Mouse (Mus musculus) megakaryocyte, embryonic 14.5 days (primary cell): Measurements from ENCODE around the gene Banp. TPM values are rescaled to one million over a fixed set of nuclear protein-coding genes. Genes with fewer than 3 reads are reported as not detected.

Experiments
- H3K27me3 ChIP-seq: replicated peaks from 2 replicates; pipeline ENCODE3; 2012; ENCODE audit warnings: inconsistent platforms
- H3K36me3 ChIP-seq: replicated peaks from 2 replicates; pipeline ENCODE3; 2012; ENCODE audit warnings: low read length, inconsistent platforms, mixed read lengths
- H3K4me1 ChIP-seq: 2 replicates; pipeline ENCODE4 v1.6.1; 2012; ENCODE audit warnings: inconsistent platforms
- H3K4me3 ChIP-seq: replicated peaks from 2 replicates; pipeline ENCODE3; 2012; ENCODE audit warnings: moderate library complexity, mild to moderate bottlenecking, inconsistent platforms
- H3K9me3 ChIP-seq: 2 replicates; pipeline ENCODE4 v1.6.1; 2012; ENCODE audit warnings: inconsistent platforms
- FLI1 ChIP-seq: IDR thresholded peaks from 2 replicates; pipeline ENCODE4 v1.6.1; 2012; ENCODE audit warnings: low read length, inconsistent platforms, mixed read lengths
- GATA1 ChIP-seq: IDR thresholded peaks from 3 replicates; pipeline ENCODE4 v1.6.1; 2012; ENCODE audit warnings: mixed read lengths, low read length, inconsistent platforms, borderline replicate concordance
- polyA plus RNA-seq: library from polyadenylated mRNA; stranded (reverse); fragments of >175 nt; gene quantifications from 2 replicates; pipeline ENCODE4 v1.2.3, GENCODE M21; 2012; ENCODE audit warnings: low replicate concordance; ENCODE audit not compliant: insufficient read depth

The Banp gene
- polyA plus RNA-seq, 1 experiment, result 47.5 TPM

DNA sequence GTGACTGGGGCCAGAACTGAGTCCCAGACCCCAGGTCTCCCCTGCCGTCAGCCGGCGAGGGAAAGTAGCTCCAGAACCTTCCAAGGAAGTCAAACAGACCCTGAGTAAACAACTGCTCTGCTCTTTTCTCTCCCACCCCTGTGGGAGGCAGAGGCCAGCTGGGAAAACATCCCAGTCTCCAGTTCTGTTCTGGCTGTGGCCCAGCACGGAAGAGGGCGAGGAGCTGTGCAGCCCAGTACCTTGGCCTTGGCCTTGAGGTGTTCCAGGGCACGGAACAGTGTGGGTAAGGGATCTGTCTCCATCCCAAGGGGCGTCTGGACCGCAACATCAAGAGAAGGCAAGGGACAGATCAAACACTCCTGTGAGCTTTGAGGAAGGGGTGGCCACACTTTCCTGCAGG is 27.4 kb upstream of the Banp start:
- TF ChIP-seq GATA1, result no peak
- no peak for TF ChIP-seq FLI1
- H3K36me3 ChIP-seq, result peaks cover 30% of the 10 kb centered on the region
- no peak overlapping the region for H3K4me3 ChIP-seq
- H3K4me1 ChIP-seq, result peaks cover 18% of the 10 kb centered on the region
- H3K9me3 ChIP-seq, result no peaks in the 10 kb centered on the region
- H3K27me3 ChIP-seq, result peaks cover 24% of the 10 kb centered on the region

DNA sequence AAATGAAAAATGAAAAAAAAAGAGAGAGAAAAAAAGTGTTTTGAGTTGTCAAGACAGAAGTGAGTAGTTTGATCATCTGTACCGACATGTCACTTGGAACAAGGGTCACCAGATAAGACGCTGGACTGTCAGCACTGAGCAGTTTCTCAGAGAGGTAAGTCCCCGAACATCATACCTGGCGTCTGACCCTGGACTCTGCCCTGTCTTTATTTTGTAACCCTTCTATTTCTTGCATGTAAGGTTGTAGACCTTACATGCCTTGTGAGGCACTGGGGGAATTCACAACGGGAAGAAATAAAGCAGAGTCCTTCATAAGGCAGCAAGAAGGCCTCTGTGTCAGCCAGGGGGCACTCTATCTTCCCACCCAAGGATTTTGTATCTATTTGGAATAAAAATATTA is 24.9 kb upstream of the Banp start:
- TF ChIP-seq GATA1, result no peak
- no peak for TF ChIP-seq FLI1
- no peaks in the 10 kb centered on the region for H3K9me3 ChIP-seq
- no peak overlapping the region for H3K4me3 ChIP-seq
- peaks cover 35% of the 10 kb centered on the region for H3K4me1 ChIP-seq
- H3K36me3 ChIP-seq, result peaks cover 27% of the 10 kb centered on the region
- peaks cover 21% of the 10 kb centered on the region for H3K27me3 ChIP-seq

DNA sequence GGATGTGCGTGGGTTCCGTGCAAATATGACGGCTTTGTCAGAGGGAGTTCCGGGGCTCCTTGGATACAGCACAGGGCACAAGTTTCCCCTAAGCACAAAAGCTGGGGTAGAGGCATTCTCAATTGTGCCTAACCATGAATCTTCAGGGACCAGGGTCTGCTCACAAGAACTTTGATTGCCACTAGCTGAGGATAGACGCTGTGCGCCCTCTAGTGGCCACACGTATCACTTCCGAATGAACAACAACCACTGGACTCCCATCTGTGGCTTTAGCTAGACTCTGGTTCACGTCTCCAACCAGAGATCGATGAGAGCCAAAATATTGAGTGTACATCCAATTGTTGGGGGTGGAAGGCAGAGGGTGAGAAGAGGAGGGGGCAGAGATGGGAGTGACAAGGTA is 23.9 kb upstream of the Banp start:
- no peak overlapping the region for H3K4me3 ChIP-seq
- H3K4me1 ChIP-seq, result peaks cover 39% of the 10 kb centered on the region
- H3K9me3 ChIP-seq, result no peaks in the 10 kb centered on the region
- peaks cover 27% of the 10 kb centered on the region for H3K36me3 ChIP-seq
- H3K27me3 ChIP-seq, result peaks cover 20% of the 10 kb centered on the region
- no peak for TF ChIP-seq FLI1
- no peak for TF ChIP-seq GATA1

DNA sequence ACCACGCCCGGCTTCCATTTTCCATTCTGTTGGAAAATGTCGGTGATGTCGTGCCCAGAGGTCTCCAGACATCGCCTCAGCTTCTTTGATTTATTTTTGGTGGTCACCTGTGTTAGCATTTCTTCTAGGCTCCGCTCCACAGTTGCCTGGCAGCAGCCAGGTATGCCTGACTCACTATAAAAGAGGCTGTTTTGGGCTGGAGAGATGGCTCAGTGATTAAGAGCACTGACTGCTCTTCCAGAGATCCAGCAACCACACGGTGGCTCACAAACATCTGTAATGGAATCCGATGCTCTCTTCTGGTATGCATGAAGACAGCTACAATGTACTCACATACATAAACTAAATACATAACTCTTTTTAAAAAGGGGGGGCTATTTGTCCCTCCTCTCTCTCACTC is 23.3 kb upstream of the Banp start:
- peaks cover 14% of the 10 kb centered on the region for H3K27me3 ChIP-seq
- H3K36me3 ChIP-seq, result peaks cover 27% of the 10 kb centered on the region
- no peak overlapping the region for H3K4me3 ChIP-seq
- H3K9me3 ChIP-seq, result no peaks in the 10 kb centered on the region
- no peak for TF ChIP-seq FLI1
- TF ChIP-seq GATA1, result no peak
- peaks cover 46% of the 10 kb centered on the region for H3K4me1 ChIP-seq

DNA sequence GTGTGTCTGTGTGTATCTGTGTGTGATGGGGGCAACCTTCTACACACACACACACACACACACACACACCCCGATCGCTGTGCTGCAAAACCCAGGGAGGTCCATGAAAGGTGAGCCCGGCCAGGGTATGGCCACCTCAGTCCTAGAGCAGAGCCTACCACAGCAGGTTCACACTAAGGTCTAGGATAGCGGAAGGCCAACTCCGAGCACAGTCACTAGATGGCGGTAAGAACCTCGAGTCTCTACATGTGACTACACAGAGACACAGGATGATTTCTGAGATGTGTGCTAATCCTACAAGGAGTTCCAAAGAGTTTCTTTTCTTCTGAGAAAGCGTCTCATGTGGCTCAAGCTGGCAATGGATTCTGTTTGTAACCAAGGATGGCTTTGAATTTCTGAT is 22.2 kb upstream of the Banp start:
- no peaks in the 10 kb centered on the region for H3K9me3 ChIP-seq
- no peak overlapping the region for H3K4me3 ChIP-seq
- no peak for TF ChIP-seq FLI1
- no peak for TF ChIP-seq GATA1
- H3K27me3 ChIP-seq, result peaks cover 6% of the 10 kb centered on the region
- H3K4me1 ChIP-seq, result peaks cover 54% of the 10 kb centered on the region
- H3K36me3 ChIP-seq, result peaks cover 21% of the 10 kb centered on the region

DNA sequence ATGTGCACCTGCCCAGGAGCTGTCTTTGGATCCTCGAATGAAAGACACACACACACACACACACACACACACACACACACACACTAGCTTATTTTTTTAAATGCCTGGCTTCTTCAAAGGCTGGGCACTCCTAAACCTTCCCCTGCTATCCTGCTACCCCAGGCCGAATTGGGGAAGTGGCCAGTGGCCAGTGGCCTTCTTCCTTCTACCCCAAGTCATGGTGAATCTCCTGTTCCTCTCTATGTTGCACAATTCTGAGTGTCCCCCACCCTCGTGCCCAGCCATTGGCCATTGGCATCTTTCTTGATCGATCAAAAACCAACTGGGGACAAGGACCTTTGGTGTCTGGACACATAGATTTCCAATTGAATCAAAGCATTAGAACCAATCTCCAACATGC is 19.5 kb upstream of the Banp start:
- Histone ChIP-seq H3K9me3 (no peaks in the 10 kb centered on the region), H3K27me3 (no peaks in the 10 kb centered on the region), H3K36me3 (peaks cover 8% of the 10 kb centered on the region), H3K4me1 (peaks cover 75% of the 10 kb centered on the region), H3K4me3 (no peak overlapping the region)
- TF ChIP-seq FLI1 (no peak), GATA1 (no peak)

DNA sequence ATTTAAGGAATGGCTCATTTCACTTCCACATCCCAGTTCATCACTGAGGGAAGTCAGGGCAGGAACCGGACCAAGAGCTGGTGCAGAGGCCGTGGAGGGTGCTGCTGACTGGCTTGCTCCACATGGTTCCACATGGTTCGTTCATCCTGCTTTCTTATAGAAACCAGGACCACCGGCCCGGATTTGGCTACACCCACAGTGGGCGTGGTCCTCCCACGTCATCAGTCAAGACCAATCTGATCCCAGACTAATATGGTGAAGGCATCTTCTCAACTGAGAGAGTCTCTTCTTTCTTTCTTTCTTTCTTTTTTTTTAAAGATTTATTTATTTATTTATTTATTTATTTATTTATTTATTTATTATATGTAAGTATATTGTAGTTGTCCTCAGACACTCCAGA is 18.0 kb upstream of the Banp start:
- Histone ChIP-seq H3K4me1 (peaks cover 84% of the 10 kb centered on the region), H3K27me3 (no peaks in the 10 kb centered on the region), H3K9me3 (no peaks in the 10 kb centered on the region), H3K36me3 (peaks cover 17% of the 10 kb centered on the region), H3K4me3 (peak overlapping the region; percentile 81)
- no peak for TF ChIP-seq GATA1
- TF ChIP-seq FLI1, result no peak

DNA sequence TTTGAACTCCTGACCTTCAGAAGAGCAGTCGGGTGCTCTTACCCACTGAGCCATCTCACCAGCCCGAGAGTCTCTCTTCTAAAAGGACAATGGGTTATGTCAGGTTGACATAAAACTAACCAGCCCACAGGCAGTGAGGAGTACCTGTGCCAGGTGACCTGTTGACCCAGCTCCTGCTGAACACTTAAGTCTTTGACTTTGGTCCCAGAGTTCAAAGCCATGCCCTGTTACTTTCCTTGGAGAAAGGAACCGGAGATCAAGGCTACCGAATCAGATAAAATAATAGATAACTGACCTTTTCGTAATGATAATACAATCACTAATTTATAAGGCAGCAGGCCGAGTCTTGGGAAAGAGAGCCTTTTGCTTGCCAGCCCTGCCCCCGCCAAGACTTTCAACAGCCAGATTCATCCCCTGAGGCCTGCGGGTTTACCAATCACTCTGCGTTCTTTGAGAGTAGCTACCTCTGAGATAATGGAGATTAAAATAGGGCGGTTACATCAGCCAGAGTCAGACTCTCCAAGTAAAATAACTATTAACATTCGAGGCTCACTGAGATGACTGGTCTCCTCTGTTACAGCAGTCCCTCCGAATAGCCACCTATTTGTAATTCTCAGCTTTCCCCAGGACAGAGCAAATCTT is 17.4 kb upstream of the Banp start:
- no peak overlapping the region for H3K4me3 ChIP-seq
- peaks cover 22% of the 10 kb centered on the region for H3K36me3 ChIP-seq
- H3K27me3 ChIP-seq, result no peaks in the 10 kb centered on the region
- H3K4me1 ChIP-seq, result peaks cover 81% of the 10 kb centered on the region
- TF ChIP-seq FLI1, result no peak
- H3K9me3 ChIP-seq, result no peaks in the 10 kb centered on the region

DNA sequence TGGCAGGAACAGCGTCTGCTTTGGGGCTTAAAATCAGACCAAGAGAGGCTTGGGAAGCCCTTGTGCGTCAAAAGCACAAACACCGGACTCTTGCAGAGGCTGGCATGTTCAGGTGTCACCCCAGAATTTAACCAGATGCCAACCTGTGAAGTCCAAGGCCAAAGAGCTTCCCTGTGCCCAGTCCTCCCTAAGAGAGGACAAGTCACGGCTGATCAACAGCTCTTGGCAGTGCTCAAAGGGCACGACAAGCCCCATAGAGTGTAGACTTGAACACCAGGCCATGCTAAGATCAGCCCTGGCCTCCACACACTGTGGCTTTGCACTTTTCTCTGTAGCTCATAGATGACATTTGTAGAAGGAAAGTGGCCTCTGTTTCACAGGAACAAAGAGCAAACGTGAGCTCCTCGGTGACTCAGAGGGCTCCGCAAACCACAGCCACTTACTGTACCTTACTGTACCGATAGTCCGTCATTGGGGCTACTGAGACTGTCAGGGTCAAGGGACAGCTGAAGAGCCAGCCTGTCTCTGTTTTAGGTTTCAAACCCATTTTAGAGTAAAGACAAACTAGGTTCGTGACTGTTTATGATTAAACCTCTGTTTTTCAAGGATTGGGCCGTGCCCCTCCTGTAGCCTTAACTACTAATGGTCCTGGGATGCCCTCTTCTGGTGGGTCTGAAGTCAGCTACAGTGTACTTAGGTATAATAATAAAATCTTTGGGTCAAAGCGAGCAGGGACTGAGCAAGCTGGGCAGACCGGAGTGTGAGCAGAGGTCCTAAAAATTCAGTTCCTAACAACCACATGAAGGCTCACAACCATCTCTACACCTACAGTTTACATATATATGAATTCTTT is 16.7 kb upstream of the Banp start:
- H3K4me1 ChIP-seq, result peaks cover 80% of the 10 kb centered on the region
- peaks cover under 1% of the 10 kb centered on the region for H3K9me3 ChIP-seq
- H3K36me3 ChIP-seq, result peaks cover 29% of the 10 kb centered on the region
- TF ChIP-seq GATA1 (no peak), FLI1 (no peak)
- no peaks in the 10 kb centered on the region for H3K27me3 ChIP-seq
- no peak overlapping the region for H3K4me3 ChIP-seq

DNA sequence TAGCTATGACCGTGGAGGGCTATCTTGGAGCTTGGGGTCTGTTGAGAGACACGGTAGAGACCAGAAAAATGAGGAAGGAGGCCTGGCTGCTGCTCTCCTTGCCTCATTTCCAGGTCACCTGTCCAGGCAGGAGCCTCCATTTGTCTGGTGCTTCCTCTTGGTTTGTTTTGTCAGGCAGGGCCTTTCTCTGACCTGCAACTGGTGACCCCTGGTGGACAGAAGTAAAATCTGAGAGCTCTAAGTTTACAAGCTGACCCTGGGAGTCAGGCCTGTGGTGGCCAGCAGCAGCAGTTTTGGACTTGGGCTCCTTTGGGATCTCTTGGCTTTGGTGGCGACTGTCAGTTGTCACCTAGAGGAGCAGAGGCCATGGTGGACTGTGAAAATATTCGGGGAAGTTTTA is 15.0 kb upstream of the Banp start:
- Histone ChIP-seq H3K36me3 (peaks cover 42% of the 10 kb centered on the region), H3K27me3 (no peaks in the 10 kb centered on the region), H3K9me3 (peaks cover 5% of the 10 kb centered on the region), H3K4me3 (no peak overlapping the region), H3K4me1 (peaks cover 81% of the 10 kb centered on the region)
- no peak for TF ChIP-seq GATA1
- TF ChIP-seq FLI1, result no peak

DNA sequence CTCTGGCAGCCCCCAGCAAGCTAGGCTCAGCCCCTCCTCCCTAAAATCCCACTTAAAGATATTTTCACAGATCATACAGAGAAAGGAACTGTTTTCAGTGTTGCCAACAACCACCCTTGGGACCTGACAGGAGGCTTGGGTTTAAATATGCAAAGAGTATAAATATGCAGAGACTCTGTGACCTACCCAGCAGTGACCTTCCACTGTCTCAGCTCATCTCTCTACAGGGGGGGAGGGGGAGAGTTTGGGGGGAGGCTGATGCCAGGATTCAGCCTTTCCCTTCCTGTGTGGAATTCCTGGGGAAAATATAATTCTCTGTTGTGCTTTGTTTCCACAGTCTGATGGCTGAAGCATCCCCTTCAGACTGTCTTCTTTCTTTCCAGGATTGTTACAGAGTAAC is 14.6 kb upstream of the Banp start:
- Histone ChIP-seq H3K4me1 (peaks cover 85% of the 10 kb centered on the region), H3K27me3 (no peaks in the 10 kb centered on the region), H3K4me3 (no peak overlapping the region), H3K9me3 (peaks cover 5% of the 10 kb centered on the region), H3K36me3 (peaks cover 44% of the 10 kb centered on the region)
- no peak for TF ChIP-seq FLI1
- TF ChIP-seq GATA1, result no peak
